Mouse (Mus musculus): ENCODE measurements at regions not wholly inside any gene's neighbourhood (a gene's known extent, or its start where the extent isn't known, plus 50 kb on each side); places are given as distances from the start of the nearest gene placed in this dataset.
"Not testable (repeated sequence)": the region's sequence is repeated elsewhere in the genome, so short reads cannot be mapped to it uniquely, and the experiment has no call there.

DNA sequence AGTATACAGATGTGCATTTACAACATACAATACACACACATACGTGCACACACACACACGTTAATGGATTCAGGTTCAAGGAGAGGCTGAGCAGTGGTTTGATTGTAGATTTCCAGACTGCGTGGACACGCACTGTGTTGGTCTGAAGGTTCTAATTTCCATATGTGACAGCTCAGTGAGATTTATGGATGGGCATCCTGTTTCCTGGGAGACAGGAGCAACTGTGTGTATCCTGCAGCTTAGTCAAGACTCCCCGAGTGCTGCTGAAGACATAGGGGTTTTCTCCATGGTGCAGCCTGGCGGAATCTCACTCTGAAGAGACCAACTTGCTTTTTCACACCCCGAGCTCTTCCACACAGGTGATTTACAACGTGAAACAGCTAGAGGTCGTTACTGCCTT lies 119.3 kb upstream of the Foxk1 start:
- in situ Hi-C loops (cut with MseI, MboI) = no loop called here

- in situ Hi-C loops (cut with MseI, MboI) = no loop called here
These were observed 113.3 kb upstream of the Foxk1 start for GRCm38 (mm10) chr5:142287981-142288380.

DNA sequence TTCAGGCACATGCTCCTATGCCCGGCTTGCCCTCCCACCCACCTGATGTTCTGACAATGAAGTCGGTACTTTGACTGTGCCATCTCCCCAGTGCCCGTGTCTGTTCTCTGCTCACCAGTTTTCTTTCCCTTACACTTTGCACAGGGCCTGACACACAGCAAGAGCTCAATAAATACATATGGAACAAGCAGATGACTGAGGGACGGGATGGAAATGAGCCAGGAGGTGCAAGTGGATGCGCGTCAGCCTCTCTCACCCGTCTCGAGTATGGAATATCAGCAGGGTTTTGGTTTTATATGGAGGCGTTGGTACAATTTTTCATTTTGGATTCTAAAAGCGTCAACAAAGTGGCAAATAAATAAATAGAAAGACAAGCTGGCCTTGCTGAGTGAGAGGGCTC lies 109.8 kb upstream of the Foxk1 start:
- in situ Hi-C loops (cut with MseI, MboI) = no loop called here

GRCm38 (mm10) chr5:142296401-142296800 lies 104.9 kb upstream of the Foxk1 start:
- in situ Hi-C loops (cut with MseI, MboI) = not testable (repeated sequence)

- in situ Hi-C loops (cut with MseI, MboI) = loop anchor here in 1 of 2 experiments (25.0 kb wide), 1 partner anchor 1062 kb away; the partner anchor contains the start of gene Sdk1
These were observed 101.7 kb upstream of the Foxk1 start for GRCm38 (mm10) chr5:142299621-142300020.

- in situ Hi-C loops (cut with MseI, MboI) = loop anchor here in 1 of 2 experiments (25.0 kb wide), 1 partner anchor 1071 kb away; the partner anchor contains the start of gene Sdk1
These were observed 92.8 kb upstream of the Foxk1 start for GRCm38 (mm10) chr5:142308511-142308910.

GRCm38 (mm10) chr5:142313944-142314343 lies 87.4 kb upstream of the Foxk1 start:
- in situ Hi-C loops (cut with MseI, MboI) = loop anchor here in 1 of 2 experiments (25.0 kb wide), 1 partner anchor 1077 kb away; the partner anchor contains the start of gene Sdk1

- in situ Hi-C loops (cut with MseI, MboI) = loop anchor here in 1 of 2 experiments (25.0 kb wide), 1 partner anchor 1077 kb away; the partner anchor contains the start of gene Sdk1
These were observed 86.8 kb upstream of the Foxk1 start for GRCm38 (mm10) chr5:142314466-142314865.

DNA sequence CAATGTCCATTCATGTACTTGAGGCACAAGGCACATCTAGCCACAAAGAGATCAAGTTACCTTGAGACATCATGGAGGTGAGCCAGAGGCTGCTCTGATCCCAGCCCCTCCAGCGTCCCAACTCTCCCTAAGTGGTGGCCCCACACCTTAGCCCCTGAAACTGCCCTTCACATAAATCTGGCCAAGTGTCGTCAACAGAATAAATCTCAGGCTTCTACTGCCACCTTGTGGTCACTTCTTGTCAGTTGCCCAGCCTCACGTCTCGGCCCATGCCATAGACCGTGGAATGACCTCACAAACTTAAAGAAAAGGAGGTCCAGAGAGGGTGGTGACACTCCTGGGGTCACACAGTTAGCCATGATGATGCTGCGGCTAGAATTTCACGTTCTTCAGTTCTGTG lies 82.0 kb upstream of the Foxk1 start:
- in situ Hi-C loops (cut with MseI, MboI) = loop anchor here in 1 of 2 experiments (25.0 kb wide), 1 partner anchor 1082 kb away; the partner anchor contains the start of gene Sdk1

GRCm38 (mm10) chr5:142321316-142321715 lies 80.0 kb upstream of the Foxk1 start:
- in situ Hi-C loops (cut with MseI, MboI) = loop anchor here in 1 of 2 experiments (25.0 kb wide), 1 partner anchor 1084 kb away; the partner anchor contains the start of gene Sdk1

DNA sequence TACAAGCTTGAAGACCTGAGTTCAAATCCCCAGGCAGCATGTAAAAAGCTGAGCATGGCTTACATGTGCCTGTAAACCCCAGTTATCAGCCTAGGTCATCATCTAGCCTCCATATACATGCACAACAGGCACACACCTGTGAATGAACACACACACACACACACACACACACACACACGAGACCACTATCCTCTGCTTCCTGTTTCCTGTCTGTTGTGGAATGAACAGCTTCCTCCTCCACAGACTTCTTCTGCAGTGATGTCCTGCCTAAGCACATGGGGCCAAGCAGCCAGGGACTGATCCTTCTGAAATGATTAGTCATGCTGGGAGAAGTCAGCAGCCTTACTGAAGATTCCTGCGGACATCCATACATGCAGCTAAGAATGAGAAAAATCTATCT lies 76.4 kb upstream of the Foxk1 start:
- in situ Hi-C loops (cut with MseI, MboI) = loop anchor here in 1 of 2 experiments (25.0 kb wide), 1 partner anchor 1088 kb away; the partner anchor contains the start of gene Sdk1

DNA sequence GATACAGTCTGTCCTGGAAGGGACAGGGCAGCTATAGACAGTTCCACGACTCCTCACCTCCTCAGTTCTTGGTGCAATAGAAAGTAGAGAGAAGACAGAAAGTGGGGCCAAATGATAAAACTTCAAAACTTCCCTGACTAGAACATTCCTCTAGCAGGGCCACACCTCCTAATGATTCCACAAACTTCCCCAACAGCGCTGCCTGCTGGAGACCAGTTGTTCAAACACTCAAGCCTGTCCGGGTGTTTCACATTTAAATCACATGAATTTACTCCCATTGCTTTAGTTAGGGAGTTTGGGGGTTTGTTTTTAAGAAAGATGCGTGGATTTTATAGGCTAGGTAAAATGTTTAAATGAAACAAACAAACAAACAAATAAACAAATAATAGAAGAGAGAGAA lies 75.7 kb upstream of the Foxk1 start:
- in situ Hi-C loops (cut with MseI, MboI) = no loop called here

GRCm38 (mm10) chr5:142327261-142327660 lies 74.0 kb upstream of the Foxk1 start:
- in situ Hi-C loops (cut with MseI, MboI) = no loop called here

- in situ Hi-C loops (cut with MseI, MboI) = no loop called here
These were observed 71.4 kb upstream of the Foxk1 start for GRCm38 (mm10) chr5:142329724-142330520.

DNA sequence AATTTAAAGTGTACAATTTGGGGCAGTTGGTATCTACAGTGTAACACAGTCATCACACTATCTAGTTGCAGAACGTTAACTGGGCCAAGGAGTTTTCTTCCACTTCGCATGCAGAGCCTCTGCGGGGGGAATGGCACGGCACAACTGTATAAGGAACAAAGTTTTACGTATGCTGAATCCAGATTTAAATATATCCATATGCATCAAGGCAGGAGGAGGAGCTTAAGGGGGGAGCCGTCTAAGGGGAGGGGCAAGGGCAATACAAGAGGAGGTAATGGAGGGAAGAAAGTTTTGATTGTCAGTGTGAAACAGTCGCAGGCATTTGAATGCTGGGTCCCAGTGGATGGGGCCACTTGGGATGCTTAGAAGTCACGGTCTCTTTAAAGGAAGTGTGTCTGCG lies 68.6 kb upstream of the Foxk1 start:
- in situ Hi-C loops (cut with MseI, MboI) = no loop called here

DNA sequence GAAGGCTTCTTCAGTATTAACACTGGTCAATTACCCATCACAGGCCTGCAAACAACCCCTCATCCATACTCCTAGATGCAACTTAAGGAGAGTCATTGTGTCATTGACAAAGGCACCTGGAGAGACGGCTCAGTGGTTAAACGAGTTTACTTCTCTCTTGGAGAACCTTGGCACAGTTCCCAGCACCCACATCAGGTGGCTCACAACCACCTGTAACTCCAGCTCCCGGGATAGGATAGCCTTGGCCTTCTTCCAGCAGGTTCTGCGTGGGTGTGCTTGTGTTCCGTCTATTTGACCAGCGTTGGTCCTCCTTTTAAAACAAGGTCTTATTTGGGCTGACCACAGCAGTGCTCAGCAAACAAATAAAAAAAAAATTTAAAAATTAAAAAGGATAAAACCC lies 63.9 kb upstream of the Foxk1 start:
- in situ Hi-C loops (cut with MseI, MboI) = no loop called here

GRCm38 (mm10) chr5:142338051-142338450 lies 63.2 kb upstream of the Foxk1 start:
- in situ Hi-C loops (cut with MseI, MboI) = no loop called here

- in situ Hi-C loops (cut with MseI, MboI) = no loop called here
These were observed 60.9 kb upstream of the Foxk1 start for GRCm38 (mm10) chr5:142340205-142341025.

DNA sequence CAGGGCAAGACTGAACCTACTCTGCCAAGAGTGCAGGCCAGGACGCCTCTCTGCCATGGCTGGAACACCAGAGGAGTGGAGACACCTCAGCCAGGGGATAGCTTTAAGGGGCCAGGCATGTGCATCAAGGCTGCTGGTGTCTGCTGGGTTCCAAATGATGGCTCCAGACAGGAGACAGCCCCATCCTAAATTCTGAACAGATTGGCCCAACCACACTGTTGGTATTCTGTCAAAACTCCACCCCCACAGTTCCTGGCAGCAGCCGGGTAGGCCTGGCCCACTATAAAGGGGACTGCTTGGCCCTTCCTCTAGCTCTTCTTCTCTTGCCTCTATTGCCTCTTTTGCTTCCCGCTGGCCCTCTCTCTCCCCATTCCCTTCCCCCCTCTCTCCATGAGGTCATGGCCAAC lies 60.3 kb upstream of the Foxk1 start:
- in situ Hi-C loops (cut with MseI, MboI) = no loop called here

- in situ Hi-C loops (cut with MseI, MboI) = no loop called here
These were observed 54.8 kb upstream of the Foxk1 start for GRCm38 (mm10) chr5:142346454-142346853.

- in situ Hi-C loops (cut with MseI, MboI) = no loop called here
These were observed 50.7 kb upstream of the Foxk1 start for GRCm38 (mm10) chr5:142350574-142350973.

Measured in mouse trophoblast stem cell (cell line).